ENCODE assay signal across 7 mouse cellular contexts in genomic region chr15:88861772-88862622, GRCm38 (mm10). TPM values are rescaled to one million over a fixed set of nuclear protein-coding genes. Genes with fewer than 3 reads are reported as not detected.
DNase-seq lines count a peak whose midpoint lies in the region; ATAC-seq and TF ChIP-seq lines count a peak whose summit lies in the region.

Pim3 (plus strand) TSS chr15:88862186.

- peaks cover 30% of the 10 kb centered on the region for H3K4me1 ChIP-seq in embryonic facial prominence, embryonic 12.5 days
- H3K4me1 ChIP-seq in kidney, adult 2 months (ENCODE audit: control insufficient read depth, insufficient read depth, low read length), result peaks cover 23% of the 10 kb centered on the region
- H3K4me1 ChIP-seq in limb, embryonic 12.5 days (replicated peaks), result peaks cover 44% of the 10 kb centered on the region
- peaks cover 22% of the 10 kb centered on the region for H3K4me1 ChIP-seq in midbrain, embryonic 15.5 days
- peaks cover 12% of the 10 kb centered on the region for H3K4me1 ChIP-seq in spleen, adult 2 months (ENCODE audit: control insufficient read depth, insufficient read depth, insufficient read length)

- peak; percentile 78 for ATAC-seq in embryonic facial prominence, embryonic 12.5 days (ENCODE audit: insufficient number of reproducible peaks, insufficient read depth, low FRiP score, low TSS enrichment)
- peak; percentile 83 for ATAC-seq in limb, embryonic 12.5 days (ENCODE audit: insufficient number of reproducible peaks, insufficient read depth, low FRiP score, low TSS enrichment, low read depth)
- ATAC-seq in midbrain, embryonic 15.5 days (replicated peaks), result peak; percentile 89

- no peaks in the 10 kb centered on the region for H3K27me3 ChIP-seq in embryonic facial prominence, embryonic 12.5 days
- H3K27me3 ChIP-seq in kidney, adult 2 months (replicated peaks; ENCODE audit: control insufficient read depth, insufficient read depth, low read length), result no peaks in the 10 kb centered on the region
- H3K27me3 ChIP-seq in limb, embryonic 12.5 days, result no peaks in the 10 kb centered on the region
- no peaks in the 10 kb centered on the region for H3K27me3 ChIP-seq in midbrain, embryonic 15.5 days (replicated peaks)
- H3K27me3 ChIP-seq in spleen, adult 2 months (ENCODE audit: control insufficient read depth, insufficient read depth, low read length), result no peaks in the 10 kb centered on the region

- peak within 1 kb of the TSS; percentile 95 for H3K4me3 ChIP-seq in embryonic facial prominence, embryonic 12.5 days
- peak within 1 kb of the TSS; percentile 83 for H3K4me3 ChIP-seq in kidney, adult 2 months (ENCODE audit: insufficient read depth, low read depth, low read length)
- H3K4me3 ChIP-seq in limb, embryonic 12.5 days (replicated peaks), result peak within 1 kb of the TSS; percentile 90
- peak within 1 kb of the TSS; percentile 75 for H3K4me3 ChIP-seq in midbrain, embryonic 15.5 days
- peak within 1 kb of the TSS; percentile 83 for H3K4me3 ChIP-seq in spleen, adult 2 months (ENCODE audit: extremely low read depth, insufficient read depth, insufficient read length)

- no peaks in the 10 kb centered on the region for H3K9me3 ChIP-seq in embryonic facial prominence, embryonic 12.5 days
- no peaks in the 10 kb centered on the region for H3K9me3 ChIP-seq in limb, embryonic 12.5 days
- H3K9me3 ChIP-seq in midbrain, embryonic 15.5 days, result no peaks in the 10 kb centered on the region

- WGBS in embryonic facial prominence, embryonic 12.5 days, result under 1% methylated on average over 107 of the region's 107 CpGs
- WGBS in kidney, adult 2 months, result under 1% methylated on average over 107 of the region's 107 CpGs
- under 1% methylated on average over 104 of the region's 107 CpGs for WGBS in limb, embryonic 12.5 days
- WGBS in midbrain, embryonic 15.5 days, result under 1% methylated on average over 107 of the region's 107 CpGs
- WGBS in spleen, adult 2 months, result under 1% methylated on average over 107 of the region's 107 CpGs

- H3K9ac ChIP-seq in embryonic facial prominence, embryonic 12.5 days, result peak within 1 kb of the TSS; percentile 90
- H3K9ac ChIP-seq in limb, embryonic 12.5 days (replicated peaks), result peak within 1 kb of the TSS; percentile 90
- peak within 1 kb of the TSS; percentile 69 for H3K9ac ChIP-seq in midbrain, embryonic 15.5 days

- peak; percentile 95 for DNase-seq in adrenal gland, postnatal 25 days
- peak; percentile 97 to 99 for DNase-seq in heart, adult 18-20 months
- peak; percentile 99 for DNase-seq in kidney, adult 2 months
- DNase-seq in spleen, adult 2 months (ENCODE audit: low read depth in 1 of 2, low spot score in 2 of 2), result peak; percentile 93 to 95

- H3K27ac ChIP-seq in embryonic facial prominence, embryonic 12.5 days, result peak within 1 kb of the TSS; percentile 96
- H3K27ac ChIP-seq in kidney, adult 2 months (ENCODE audit: insufficient read depth, low read depth, low read length), result peak within 1 kb of the TSS; percentile 97
- H3K27ac ChIP-seq in limb, embryonic 12.5 days, result peak within 1 kb of the TSS; percentile 95
- H3K27ac ChIP-seq in midbrain, embryonic 15.5 days, result peak within 1 kb of the TSS; percentile 98
- peak within 1 kb of the TSS; percentile 99 for H3K27ac ChIP-seq in spleen, adult 2 months (ENCODE audit: insufficient read depth, low read length)

- peak within 1 kb of the TSS; percentile 97 for H3K4me2 ChIP-seq in embryonic facial prominence, embryonic 12.5 days (replicated peaks)
- peak within 1 kb of the TSS; percentile 98 for H3K4me2 ChIP-seq in limb, embryonic 12.5 days
- peak within 1 kb of the TSS; percentile 61 for H3K4me2 ChIP-seq in midbrain, embryonic 15.5 days

- TF ChIP-seq POLR2A in kidney, adult 2 months (IDR thresholded peaks at IDR 0.05; ENCODE audit: low read depth, low read length), result peak; percentile 93
- TF ChIP-seq POLR2A in spleen, adult 2 months (IDR thresholded peaks at IDR 0.05; ENCODE audit: low read depth, low read length), result peak; percentile 78

- H3K36me3 ChIP-seq in embryonic facial prominence, embryonic 12.5 days, result peaks cover 15% of the 10 kb centered on the region
- peaks cover 19% of the 10 kb centered on the region for H3K36me3 ChIP-seq in kidney, adult 2 months (ENCODE audit: control insufficient read depth, insufficient read depth, low read length)
- H3K36me3 ChIP-seq in limb, embryonic 12.5 days, result peaks cover 30% of the 10 kb centered on the region
- H3K36me3 ChIP-seq in midbrain, embryonic 15.5 days (replicated peaks), result 0 out of 2 replicates have a peak, but pooled peaks cover 6% of the 10 kb centered on the region
- H3K36me3 ChIP-seq in spleen, adult 2 months (ENCODE audit: control insufficient read depth, insufficient read depth, low read length), result peaks cover 10% of the 10 kb centered on the region

- no peak for TF ChIP-seq CTCF in kidney, adult 2 months (conservative IDR thresholded peaks at IDR 0.05; ENCODE audit: insufficient read depth, insufficient read length, low read depth, low read length)
- TF ChIP-seq CTCF in spleen, adult 2 months (IDR thresholded peaks at IDR 0.05; ENCODE audit: extremely low read depth, insufficient read depth, insufficient read length, insufficient replicate concordance), result no peak

RNA-seq across cellular contexts. Expression of gene Pim3, which starts in this region (rescaled TPM):
- total RNA-seq in adrenal gland, postnatal 25 days (2021), result 71.8 and 89.5 TPM in 2 replicates
- 50.6 and 56.9 TPM in 2 replicates for polyA plus RNA-seq in embryonic facial prominence, embryonic 12.5 days (2016; fragmentation: Nextera tagmentation; extraction: Ambion mirVana)
- total RNA-seq in heart, adult 18-20 months (2021), result 100 to 1,000 TPM in 1 of 2 experiments, 10 to 100 TPM in 1; 97.9 to 139 TPM
- polyA plus RNA-seq in kidney, adult 2 months (2012; rRNA removed), result 78.5 and 85.8 TPM in 2 replicates
- 53.9 and 55.3 TPM in 2 replicates for polyA plus RNA-seq in limb, embryonic 12.5 days (2016; fragmentation: Nextera tagmentation; extraction: Ambion mirVana)
- polyA plus RNA-seq in midbrain, embryonic 15.5 days (2015; fragmentation: Nextera tagmentation; extraction: Ambion mirVana), result 69.0 and 72.4 TPM in 2 replicates
- 16.2 and 20.8 TPM in 2 replicates for polyA plus RNA-seq in spleen, adult 2 months (2012; rRNA removed)

Comparison
In these comparisons a context has a peak if more than half of its experiments do, and no peak if none do; other contexts are left out.
1. Peak in every context shown above with its lines: DNase-seq, ATAC-seq, H3K4me3 ChIP-seq and H3K27ac ChIP-seq.